Mouse (Mus musculus) granulocyte monocyte progenitor cell, adult 5-6 weeks (primary cell): Measurements from ENCODE around the gene Man2a2. TPM values are rescaled to one million over a fixed set of nuclear protein-coding genes. Genes with fewer than 3 reads are reported as not detected.
"Not testable (repeated sequence)": the region's sequence is repeated elsewhere in the genome, so short reads cannot be mapped to it uniquely, and the experiment has no call there.

Experiments
- ATAC-seq: replicated peaks from 2 replicates; pipeline ENCODE4 v1.8.0; 2016; ENCODE audit warnings: mild to moderate bottlenecking, moderate TSS enrichment, inconsistent platforms; ENCODE audit not compliant: poor library complexity, severe bottlenecking
- total RNA-seq, 2 experiments: library from RNA; stranded (forward) in 1 of 2; stranded (reverse) in 1 of 2; fragments of 200-712, 200-1000 nt in 1 of 2; fragments of >200 nt in 1 of 2; fragmentation: Nextera tagmentation in 1 of 2; gene quantifications; 2 replicates each; pipeline ENCODE4 v1.2.3; 2014 to 2017

Man2a2 gene
- total RNA-seq, 2 experiments from 2014 or later = 32.7 to 60.4 TPM

DNA sequence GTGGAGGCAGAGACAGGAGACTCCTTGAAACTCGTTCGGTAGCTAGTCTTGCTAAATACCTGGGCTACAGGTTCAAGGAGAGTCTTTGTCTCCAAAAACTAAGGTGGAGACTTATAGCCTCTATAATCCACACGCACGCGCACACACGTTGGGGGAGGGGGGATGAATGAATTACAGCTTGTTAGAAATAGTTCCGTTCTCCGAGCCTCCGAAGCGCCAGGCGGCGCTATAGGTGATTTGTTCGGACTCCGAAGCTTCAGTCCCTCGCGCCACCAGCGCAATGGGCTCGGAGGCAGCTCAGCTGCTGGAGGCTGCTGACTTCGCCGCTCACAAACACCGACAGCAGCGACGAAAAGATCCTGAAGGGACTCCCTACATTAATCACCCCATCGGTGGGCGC, 28.3 kb downstream of the Man2a2 start, which contains the start of gene Hddc3:
TSS of gene Hddc3 (plus strand) at position 247 of the 400 bp plus-strand sequence.
- peak; percentile 56 for ATAC-seq

- no peak for ATAC-seq
These were observed 29.4 kb downstream of the Man2a2 start for GRCm38 (mm10) chr7:80341793-80342192.

- ATAC-seq = peak; percentile 61
These were observed 30.4 kb downstream of the Man2a2 start, which contains the start of gene Unc45a for GRCm38 (mm10) chr7:80340793-80341192. TSS of gene Unc45a (minus strand) at chr7:80341005.

GRCm38 (mm10) chr7:80339793-80340628, 31.2 kb downstream of the Man2a2 start:
- peak; percentile 83 for ATAC-seq

- ATAC-seq = no peak
These were observed 31.8 kb downstream of the Man2a2 start for GRCm38 (mm10) chr7:80339371-80339770.

DNA sequence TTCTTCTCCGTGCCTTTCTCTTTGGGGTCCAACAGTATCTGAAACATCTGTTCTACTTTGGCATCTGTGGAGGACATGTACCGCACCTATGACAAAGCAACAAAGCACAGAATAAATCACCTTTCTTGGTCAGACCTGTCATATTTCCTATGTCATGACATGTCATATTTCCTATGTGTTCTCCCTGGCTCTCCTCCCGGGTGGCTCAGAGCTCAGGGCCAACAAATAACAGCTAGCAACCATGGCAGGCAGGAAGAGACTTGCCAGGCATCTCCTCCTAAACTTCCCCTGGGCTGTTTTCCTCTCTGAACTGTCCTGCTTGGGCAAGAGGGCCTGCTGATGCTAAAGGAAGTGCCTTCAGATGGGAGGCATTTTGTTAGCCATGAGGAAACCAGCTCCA, 34.2 kb downstream of the Man2a2 start:
- no peak for ATAC-seq

GRCm38 (mm10) chr7:80334848-80335247, 36.3 kb downstream of the Man2a2 start:
- ATAC-seq = no peak

GRCm38 (mm10) chr7:80331433-80331832, 39.7 kb downstream of the Man2a2 start:
- ATAC-seq = no peak

- ATAC-seq = no peak
These were observed 40.9 kb downstream of the Man2a2 start for GRCm38 (mm10) chr7:80330278-80330677.

DNA sequence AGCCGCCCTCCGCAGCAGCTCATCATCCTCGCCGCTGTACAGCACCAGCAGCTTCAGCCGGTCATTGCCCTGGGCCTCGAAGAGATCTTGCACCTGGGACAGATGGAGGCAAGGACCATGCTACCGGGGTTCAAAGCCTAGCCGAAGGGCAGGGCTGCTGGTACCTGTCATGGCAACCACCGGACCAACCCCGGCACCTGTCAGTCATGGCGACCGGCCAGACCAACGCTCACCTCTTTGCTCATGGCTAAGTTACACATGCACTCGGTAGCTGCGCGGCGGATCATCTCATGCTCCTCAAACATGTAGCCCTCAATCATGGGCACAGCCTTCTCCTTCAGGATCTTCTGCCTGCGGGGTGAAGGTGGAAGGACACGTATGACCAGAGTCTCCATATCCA, 45.1 kb downstream of the Man2a2 start:
- no peak for ATAC-seq

- ATAC-seq = no peak
These were observed 45.8 kb downstream of the Man2a2 start for GRCm38 (mm10) chr7:80325292-80325868.

DNA sequence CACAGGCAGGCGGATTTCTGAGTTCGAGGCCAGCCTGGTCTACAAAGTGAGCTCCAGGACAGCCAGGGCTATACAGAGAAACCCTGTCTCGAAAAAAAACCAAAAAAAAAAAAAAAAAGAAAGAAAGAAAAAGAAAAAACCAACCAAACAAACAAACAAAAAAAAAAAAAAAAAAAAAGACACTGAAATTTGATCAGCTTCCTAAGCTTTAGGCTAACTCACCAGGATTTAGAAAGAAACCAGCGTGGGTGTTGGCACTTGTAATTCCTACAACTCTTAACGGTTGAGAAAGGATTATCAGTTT, 46.4 kb downstream of the Man2a2 start:
- not testable (repeated sequence) for ATAC-seq

GRCm38 (mm10) chr7:80324043-80324815, 46.9 kb downstream of the Man2a2 start, which contains the start of gene Rccd1:
TSS of gene Rccd1 (minus strand) at chr7:80324454.
- ATAC-seq = peak; percentile 96

- no peak for ATAC-seq
These were observed 47.8 kb downstream of the Man2a2 start for GRCm38 (mm10) chr7:80323336-80323735.

GRCm38 (mm10) chr7:80319846-80320496, 51.2 kb downstream of the Man2a2 start:
- ATAC-seq = no peak

- ATAC-seq = no peak
These were observed 52.5 kb downstream of the Man2a2 start for GRCm38 (mm10) chr7:80318670-80319069.

- no peak for ATAC-seq
These were observed 53.6 kb downstream of the Man2a2 start for GRCm38 (mm10) chr7:80317439-80318115.

- no peak for ATAC-seq
These were observed 55.4 kb downstream of the Man2a2 start for GRCm38 (mm10) chr7:80315733-80316132.

DNA sequence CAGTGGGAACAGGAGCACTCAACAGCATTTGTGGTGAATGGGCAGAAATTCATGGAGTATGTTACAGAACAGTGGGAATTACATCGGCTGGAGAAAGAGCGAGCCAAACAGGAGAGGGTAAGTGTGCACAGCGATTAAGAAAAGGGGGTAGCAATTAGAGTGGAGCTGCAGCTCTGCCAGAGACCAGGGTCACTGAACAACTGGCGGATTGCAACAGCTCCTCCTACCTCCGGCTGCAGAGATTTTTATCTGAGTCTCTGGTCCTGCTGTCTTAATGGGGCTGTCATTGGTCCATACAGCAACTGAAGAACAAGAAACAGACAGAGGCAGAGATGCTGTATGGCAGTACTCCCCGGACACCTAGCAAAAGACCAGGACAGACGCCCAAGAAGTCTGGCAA, 60.4 kb downstream of the Man2a2 start:
- no peak for ATAC-seq

GRCm38 (mm10) chr7:80307766-80308165, 63.4 kb downstream of the Man2a2 start:
- ATAC-seq = no peak
